Mouse (Mus musculus) bone marrow, adult 2 months (tissue): ENCODE data around the gene Rbm47. TPM values are rescaled to one million over a fixed set of nuclear protein-coding genes. Genes with fewer than 3 reads are reported as not detected.

Experiments used
- H3K27ac ChIP-seq: fragments of 200-500 bp; 2 replicates; pipeline ENCODE4 v1.5.1; 2012; ENCODE audit warnings: low read depth, mild to moderate bottlenecking, control low read depth, inconsistent platforms, low read length; ENCODE audit not compliant: control insufficient read depth, poor library complexity, insufficient read depth
- H3K4me1 ChIP-seq: fragments of 200-500 bp; 2 replicates; pipeline ENCODE4 v1.6.1; 2011; ENCODE audit warnings: low read length; ENCODE audit not compliant: control insufficient read depth, insufficient read depth
- H3K4me3 ChIP-seq: fragments of 200-500 bp; replicated peaks from 2 replicates; pipeline ENCODE3; 2011; ENCODE audit warnings: mild to moderate bottlenecking, low read depth, low read length, control low read depth; ENCODE audit not compliant: control insufficient read depth
- CTCF ChIP-seq: fragments of 200-500 bp; IDR thresholded peaks from 2 replicates; pipeline ENCODE4 v1.5.1; 2011; ENCODE audit warnings: low read length, control low read depth; ENCODE audit not compliant: control insufficient read depth, insufficient read depth
- POLR2A ChIP-seq: fragments of 200-500 bp; IDR thresholded peaks from 2 replicates; pipeline ENCODE4 v1.6.1; 2011; ENCODE audit warnings: low read depth, mild to moderate bottlenecking, control low read depth, low read length, borderline replicate concordance; ENCODE audit not compliant: control insufficient read depth
- WGBS: fragments of 180-500 bp; shearing (Covaris S2); methylation state at CpG from one replicate; pipeline ENCODE4 v1.1.7; 2018; 5-methylcytosine and 5-hydroxymethylcytosine counted together
- polyA plus RNA-seq: library from polyadenylated mRNA; stranded (reverse); fragments of >200 nt; gene quantifications from 2 replicates; pipeline ENCODE4 v1.2.4, GENCODE M21; 2011; ENCODE audit warnings: low replicate concordance; ENCODE audit not compliant: missing spikeins, insufficient read depth, insufficient read length

Gene Rbm47
- polyA plus RNA-seq, 1 experiment = 4.9 TPM

DNA sequence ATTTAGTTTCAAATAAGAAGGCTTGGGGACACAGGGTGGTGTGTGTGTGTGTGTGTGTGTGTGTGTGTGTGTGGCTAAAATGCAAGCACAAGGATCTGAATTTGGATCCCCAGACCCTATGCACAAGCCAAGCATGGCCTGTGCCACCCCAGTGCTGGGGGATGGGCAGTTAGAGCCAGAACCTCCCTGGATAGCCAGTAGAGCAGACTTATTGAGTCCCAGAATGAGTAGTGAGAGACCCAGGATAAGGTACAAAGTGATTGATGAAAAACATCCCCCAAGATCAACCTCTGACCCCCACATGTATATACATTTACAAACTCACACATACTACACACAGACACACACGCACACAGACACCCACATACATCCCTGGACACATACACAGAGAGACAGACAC, 86.6 kb downstream of the Rbm47 start:
- Histone ChIP-seq H3K4me1 (peaks cover 3% of the 10 kb centered on the region), H3K27ac (no peak overlapping the region), H3K4me3 (no peak overlapping the region)
- TF ChIP-seq CTCF (no peak), POLR2A (no peak)
- WGBS = 80% methylated on average over 1 of the region's 1 CpGs

DNA sequence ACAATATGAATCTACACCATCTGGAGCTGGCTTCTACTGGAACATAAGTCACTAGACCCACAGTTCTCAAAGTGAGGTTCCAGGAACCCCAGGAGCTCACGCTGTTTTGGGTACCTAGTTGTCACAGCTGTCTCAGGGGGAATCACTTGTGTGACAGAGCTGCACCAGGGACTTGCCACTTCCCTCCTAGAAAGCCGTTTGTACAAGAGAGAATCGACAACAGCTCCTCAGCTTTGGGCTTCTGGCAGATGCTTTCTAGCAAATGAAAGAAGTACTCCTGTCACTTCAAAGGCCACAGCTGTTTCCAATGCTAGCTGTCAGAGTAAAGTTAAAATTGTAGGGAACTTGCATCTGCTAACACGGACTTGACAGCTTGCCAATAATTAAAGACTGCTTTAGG, 87.4 kb downstream of the Rbm47 start:
- peaks cover 2% of the 10 kb centered on the region for H3K4me1 ChIP-seq
- H3K4me3 ChIP-seq = no peak overlapping the region
- WGBS = 18% methylated on average over 4 of the region's 4 CpGs
- H3K27ac ChIP-seq = no peak overlapping the region
- TF ChIP-seq POLR2A (no peak), CTCF (no peak)

DNA sequence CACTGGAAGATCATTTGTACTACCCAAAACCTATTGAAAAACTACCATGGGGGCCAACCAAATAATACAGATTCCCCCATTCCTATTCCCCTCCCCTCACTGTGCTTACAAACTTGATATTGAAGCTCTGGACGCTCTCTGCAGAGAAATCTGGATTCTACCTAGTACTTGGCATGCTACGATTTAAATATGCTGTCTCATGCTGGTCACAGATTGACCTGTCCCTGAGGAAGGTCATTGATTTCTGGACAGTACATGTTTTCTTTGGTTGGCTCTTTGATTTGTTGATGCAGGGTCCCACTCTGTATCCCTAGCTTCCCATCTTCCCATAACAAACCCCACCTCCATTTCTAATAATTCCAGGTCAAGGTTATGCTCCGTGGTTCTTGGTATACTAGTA, 88.4 kb downstream of the Rbm47 start:
- Histone ChIP-seq H3K4me3 (no peak overlapping the region), H3K27ac (no peak overlapping the region), H3K4me1 (peaks cover 2% of the 10 kb centered on the region)
- 77% methylated on average over 3 of the region's 3 CpGs for whole genome bisulfite sequencing
- no peak for TF ChIP-seq CTCF
- no peak for TF ChIP-seq POLR2A

DNA sequence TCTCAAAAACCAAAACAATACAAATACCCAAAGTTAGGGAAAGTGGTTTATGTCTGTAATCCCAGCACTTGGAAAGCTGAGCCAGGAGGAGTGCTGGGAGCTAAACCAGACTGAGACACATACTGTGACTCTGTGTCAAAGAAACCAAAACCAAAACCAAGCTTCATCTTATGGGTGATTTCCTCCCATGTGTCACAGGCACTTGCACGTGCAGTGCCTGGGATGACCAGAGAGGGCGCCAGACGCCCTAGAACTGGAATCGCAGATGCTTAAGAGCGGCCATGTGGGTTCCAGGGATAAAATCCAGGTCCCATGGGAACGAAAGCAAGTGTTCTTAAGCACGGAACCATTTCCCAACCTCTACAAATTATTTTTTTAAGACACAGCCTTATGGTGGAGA, 89.6 kb downstream of the Rbm47 start:
- TF ChIP-seq CTCF (peak; percentile 84), POLR2A (no peak)
- 35% methylated on average over 7 of the region's 7 CpGs for WGBS
- H3K4me3 ChIP-seq = no peak overlapping the region
- peaks cover 3% of the 10 kb centered on the region for H3K4me1 ChIP-seq
- H3K27ac ChIP-seq = no peak overlapping the region

DNA sequence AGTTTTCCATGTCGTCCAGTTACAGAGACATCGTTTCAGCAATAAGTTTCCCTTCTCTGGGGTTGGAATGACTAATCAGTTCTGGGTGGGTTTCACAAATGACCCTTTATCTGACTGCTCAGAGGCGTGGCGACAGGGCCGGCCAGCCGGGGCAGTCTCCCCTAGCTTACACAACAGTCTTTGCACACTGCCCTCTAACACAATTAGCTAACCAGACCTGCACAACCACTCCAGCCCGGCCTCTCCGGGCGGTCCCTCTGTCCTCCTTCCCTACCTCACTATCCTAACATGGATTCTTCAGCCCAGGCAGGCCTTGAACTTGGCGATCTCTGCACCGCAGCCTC, 90.7 kb downstream of the Rbm47 start:
- WGBS = 49% methylated on average over 11 of the region's 11 CpGs
- H3K27ac ChIP-seq = no peak overlapping the region

DNA sequence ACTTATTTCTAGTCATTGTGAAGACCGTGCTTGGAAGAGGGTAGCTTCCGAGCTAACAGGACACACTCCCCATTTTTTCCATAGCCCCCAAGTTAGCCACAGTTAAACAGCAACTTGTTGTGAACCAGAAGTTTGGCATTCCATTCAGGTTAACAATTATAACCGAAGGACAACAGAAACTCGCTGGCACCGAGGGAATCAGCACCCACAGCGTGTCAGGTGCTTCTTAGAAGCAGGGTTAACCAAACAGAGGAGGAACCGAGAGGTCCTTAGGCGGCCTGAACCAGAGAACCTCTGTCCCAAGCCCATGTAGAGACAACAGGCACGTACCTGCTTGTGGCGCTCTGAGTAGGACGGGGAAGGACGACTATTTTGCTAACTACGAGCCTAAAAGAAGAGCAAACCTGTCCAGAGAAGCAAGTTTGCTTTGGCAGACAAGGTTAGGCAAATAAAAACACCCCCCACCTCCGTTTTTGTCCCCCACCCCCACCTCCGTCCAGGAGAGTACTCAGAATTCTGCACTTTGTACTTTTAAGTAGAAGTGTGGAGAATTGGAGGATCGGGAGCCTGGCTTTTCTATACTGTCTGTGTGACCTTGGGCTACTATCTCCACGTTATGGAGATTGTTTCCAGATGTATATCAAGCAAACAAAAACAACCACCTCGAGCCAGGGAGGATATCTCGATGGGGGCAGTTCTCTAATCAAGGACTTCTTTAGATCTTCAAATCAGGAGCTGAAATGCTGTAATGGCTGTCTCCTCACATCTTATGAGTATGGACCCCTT, 91.3 kb downstream of the Rbm47 start:
- 78% methylated on average over 19 of the region's 19 CpGs for WGBS
- H3K4me1 ChIP-seq = peaks cover 5% of the 10 kb centered on the region

More for the DNA sequence above, 90.7 kb downstream of the Rbm47 start:
- TF ChIP-seq CTCF (no peak), POLR2A (peak; percentile 22; the same call in 1 of the 2 replicates)
- Histone ChIP-seq H3K4me1 (peaks cover 3% of the 10 kb centered on the region), H3K4me3 (no peak overlapping the region)

DNA sequence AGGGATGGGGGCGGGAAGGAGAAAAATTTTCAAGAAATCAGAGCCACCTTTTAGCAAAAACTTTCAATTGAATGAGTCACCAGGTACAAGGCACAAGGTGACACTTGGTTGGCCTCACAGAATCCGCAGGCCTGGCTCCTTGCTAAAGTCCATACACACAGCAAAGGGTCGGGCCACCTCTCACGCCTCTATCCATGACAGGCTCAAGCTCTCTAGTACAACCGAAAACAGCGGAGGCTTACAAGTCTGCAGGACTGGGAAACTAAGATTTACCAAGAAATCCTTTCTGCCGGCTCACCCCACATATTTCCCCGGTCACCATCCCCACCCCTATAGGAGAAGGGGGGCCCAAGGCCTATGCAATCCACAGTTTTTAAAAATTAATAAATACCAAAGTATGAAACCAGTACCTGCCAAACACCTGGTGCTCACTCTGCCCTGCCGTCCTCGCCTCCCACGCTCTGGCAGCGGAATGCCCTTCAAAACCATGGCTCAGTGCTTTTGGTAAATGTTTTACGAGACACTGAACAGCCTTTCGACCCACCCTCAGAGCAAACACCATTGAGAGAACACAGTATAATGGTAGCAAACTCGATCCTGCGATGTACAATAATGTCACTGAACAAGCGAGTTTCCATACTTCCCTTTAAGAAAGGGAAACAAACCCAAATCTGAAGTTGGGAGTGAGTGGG, 92.2 kb downstream of the Rbm47 start:
- 86% methylated on average over 17 of the region's 17 CpGs for WGBS
- Histone ChIP-seq H3K4me1 (peaks cover 12% of the 10 kb centered on the region), H3K4me3 (no peak overlapping the region), H3K27ac (no peak overlapping the region)
- TF ChIP-seq CTCF (no peak), POLR2A (no peak)

More for the DNA sequence above, 91.3 kb downstream of the Rbm47 start:
- H3K27ac ChIP-seq = no peak overlapping the region
- no peak overlapping the region for H3K4me3 ChIP-seq
- no peak for TF ChIP-seq CTCF
- no peak for TF ChIP-seq POLR2A

DNA sequence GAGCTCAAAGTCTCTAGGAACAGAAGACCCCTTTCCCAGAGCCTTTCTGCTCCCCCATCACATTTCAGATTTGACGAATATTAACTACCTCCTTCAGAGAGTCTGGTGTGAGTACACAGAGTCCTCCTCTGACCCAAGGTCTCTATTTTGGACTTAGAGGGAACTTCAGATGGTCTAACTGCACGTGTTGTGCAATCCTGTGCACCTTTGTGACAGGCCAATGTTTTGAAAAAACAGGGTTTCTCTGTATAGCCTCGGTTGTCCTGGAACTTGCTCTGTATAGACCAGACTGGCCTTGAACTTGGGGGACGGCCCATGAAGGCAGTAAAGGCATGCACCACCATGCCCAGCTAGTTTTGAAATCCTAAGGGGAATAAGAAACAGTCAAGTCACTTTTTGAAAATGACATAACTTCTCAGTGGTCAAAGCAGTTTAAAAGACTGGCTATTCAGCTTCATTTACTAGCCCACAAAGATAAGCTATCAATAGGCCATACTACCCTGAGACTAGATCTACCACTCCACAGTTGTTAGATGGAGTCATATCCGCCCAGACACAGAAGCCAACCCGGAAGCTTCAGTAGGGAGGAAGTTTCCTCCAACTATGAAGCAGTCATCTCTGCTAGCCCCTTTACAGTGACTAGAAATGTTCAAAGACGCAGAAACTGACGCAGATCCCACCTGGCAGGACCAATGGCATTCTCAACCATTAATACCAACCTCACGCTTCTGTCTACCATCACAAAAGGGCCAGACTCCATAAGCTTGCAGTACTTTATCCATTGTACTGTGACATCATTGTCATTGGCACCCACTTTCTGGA, 93.3 kb downstream of the Rbm47 start:
- Histone ChIP-seq H3K27ac (peak overlapping the region; percentile 72), H3K4me1 (peaks cover 13% of the 10 kb centered on the region), H3K4me3 (no peak overlapping the region)
- WGBS = 35% methylated on average over 9 of the region's 9 CpGs
- TF ChIP-seq CTCF (no peak), POLR2A (no peak)
